Mouse (Mus musculus) MEL (cell line): ENCODE measurements around the gene Arhgap6.

Experiments
- BHLHE40 ChIP-seq: IDR thresholded peaks from 2 replicates; pipeline ENCODE4 v1.6.1; 2012; ENCODE audit warnings: low read depth, mild to moderate bottlenecking, inconsistent platforms, low read length, improper control_type of control experiment, borderline replicate concordance
- CTCF ChIP-seq, 3 experiments: IDR thresholded peaks in 2 of 3; conservative IDR thresholded peaks in 1 of 3; 2 replicates each; pipeline ENCODE4 v1.5.1; 2011 to 2012; ENCODE audit warnings: low read length in 3 of 3, low read depth in 2 of 3, mild to moderate bottlenecking in 2 of 3, improper control_type of control experiment in 1 of 3, inconsistent platforms in 1 of 3, mixed read lengths in 1 of 3, moderate library complexity in 1 of 3; ENCODE audit not compliant: control insufficient read depth in 1 of 3, insufficient read depth in 1 of 3, poor library complexity in 1 of 3, severe bottlenecking in 1 of 3
- EP300 ChIP-seq, 2 experiments: IDR thresholded peaks; 2 replicates each; pipeline ENCODE4 v1.6.1; 2011; ENCODE audit warnings: improper control_type of control experiment in 2 of 2, low read length in 2 of 2, low read depth in 1 of 2, mild to moderate bottlenecking in 1 of 2
- HCFC1 ChIP-seq: IDR thresholded peaks from 2 replicates; pipeline ENCODE4 v1.6.1; 2012; ENCODE audit warnings: low read depth, mild to moderate bottlenecking, inconsistent platforms, low read length, improper control_type of control experiment, moderate library complexity
- JUND ChIP-seq: IDR thresholded peaks from 2 replicates; pipeline ENCODE4 v1.6.1; 2011; ENCODE audit warnings: low read depth, mild to moderate bottlenecking, improper control_type of control experiment, low read length
- MAFK ChIP-seq: IDR thresholded peaks from 2 replicates; pipeline ENCODE4 v1.6.1; 2011; ENCODE audit warnings: low read depth, mild to moderate bottlenecking, low read length, improper control_type of control experiment, borderline replicate concordance
- MAX ChIP-seq: IDR thresholded peaks from 2 replicates; pipeline ENCODE4 v1.6.1; 2011; ENCODE audit warnings: low read length, improper control_type of control experiment
- NRF1 ChIP-seq: IDR thresholded peaks from 2 replicates; pipeline ENCODE4 v1.6.1; 2014; ENCODE audit warnings: low read depth, mild to moderate bottlenecking, inconsistent platforms, low read length, improper control_type of control experiment, moderate library complexity; ENCODE audit not compliant: poor library complexity, insufficient read depth, severe bottlenecking
- POLR2A ChIP-seq, 2 experiments: IDR thresholded peaks; 2 replicates each; pipeline ENCODE4 v1.6.1; 2011 to 2012; ENCODE audit warnings: low read length in 2 of 2, mild to moderate bottlenecking in 2 of 2, control low read depth in 1 of 2, improper control_type of control experiment in 1 of 2, low read depth in 1 of 2, moderate library complexity in 1 of 2; ENCODE audit not compliant: control insufficient read depth in 1 of 2, insufficient read depth in 1 of 2, poor library complexity in 1 of 2
- RCOR1 ChIP-seq: IDR thresholded peaks from 2 replicates; pipeline ENCODE4 v1.6.1; 2012; ENCODE audit warnings: low read depth, mild to moderate bottlenecking, inconsistent platforms, low read length, improper control_type of control experiment
- SIN3A ChIP-seq: IDR thresholded peaks from 2 replicates; pipeline ENCODE4 v1.6.1; 2012; ENCODE audit warnings: low read length, improper control_type of control experiment, inconsistent platforms
- USF2 ChIP-seq, 2 experiments: IDR thresholded peaks; 2 replicates each; pipeline ENCODE4 v1.6.1; 2011 to 2012; ENCODE audit warnings: improper control_type of control experiment in 2 of 2, low read length in 2 of 2, borderline replicate concordance in 1 of 2, inconsistent platforms in 1 of 2, low read depth in 1 of 2, mild to moderate bottlenecking in 1 of 2; ENCODE audit not compliant: insufficient read depth in 1 of 2
- ZKSCAN1 ChIP-seq: IDR thresholded peaks from 2 replicates; pipeline ENCODE4 v1.6.1; 2012; ENCODE audit warnings: low read depth, mild to moderate bottlenecking, inconsistent platforms, low read length, improper control_type of control experiment, moderate library complexity

DNA sequence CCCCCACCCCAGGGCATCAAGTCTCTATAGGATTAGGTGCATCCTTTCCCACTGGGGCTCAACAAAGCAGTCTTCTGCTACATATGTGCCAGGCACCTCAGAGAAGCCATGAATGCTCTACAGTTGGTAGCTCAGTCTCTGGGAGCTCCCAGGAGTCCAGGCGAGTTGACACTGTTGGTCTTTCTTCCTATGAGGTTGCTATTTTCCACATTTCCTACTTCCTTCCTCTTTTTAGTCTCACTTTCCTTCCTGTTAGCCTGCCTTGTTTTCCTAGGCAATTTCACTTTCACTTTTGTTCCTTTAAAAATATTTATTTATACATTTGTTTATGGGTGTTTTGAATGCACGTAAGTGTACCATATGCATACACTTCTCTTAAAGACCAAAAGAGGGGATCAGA is 29.3 kb downstream of the Arhgap6 start:
- no peak for TF ChIP-seq MAFK
- no peak for TF ChIP-seq HCFC1
- no peak for TF ChIP-seq USF2 (IDR thresholded peaks at IDR 0.05; ENCODE audit: borderline replicate concordance in 1 of 2, insufficient read depth in 1 of 2, low read depth in 1 of 2, low read length in 2 of 2)
- no peak for TF ChIP-seq CTCF (IDR thresholded peaks at IDR 0.05 in 2 of 3, conservative IDR thresholded peaks at IDR 0.05 in 1 of 3; ENCODE audit: control insufficient read depth in 1 of 3, insufficient read depth in 1 of 3, low read depth in 2 of 3, low read length in 3 of 3, poor library complexity in 1 of 3, severe bottlenecking in 1 of 3)
- no peak for TF ChIP-seq RCOR1
- TF ChIP-seq NRF1: no peak
- no peak for TF ChIP-seq ZKSCAN1
- TF ChIP-seq BHLHE40: no peak
- no peak for TF ChIP-seq POLR2A (IDR thresholded peaks at IDR 0.05; ENCODE audit: control insufficient read depth in 1 of 2, insufficient read depth in 1 of 2, low read depth in 1 of 2, low read length in 2 of 2, poor library complexity in 1 of 2)
- TF ChIP-seq EP300 (IDR thresholded peaks at IDR 0.05; ENCODE audit: low read depth in 1 of 2, low read length in 2 of 2): no peak
- no peak for TF ChIP-seq MAX
- TF ChIP-seq JUND: no peak
- no peak for TF ChIP-seq SIN3A
